Mouse (Mus musculus): ENCODE measurements around the gene Adamtsl5. TPM values are rescaled to one million over a fixed set of nuclear protein-coding genes. Genes with fewer than 3 reads are reported as not detected.

Gene Adamtsl5
- total RNA-seq (2021) (10 to 100 TPM; 71.9 to 84.5 TPM), polyA plus RNA-seq (2012; rRNA removed) (80.9 and 85.2 TPM in 2 replicates)
- long read RNA-seq, transcript Adamtsl5-201 (13 exons, 1,957 nt), result major isoform, 30 of 74 reads
- long read RNA-seq, transcript Adamtsl5-203 (12 exons, 3,520 nt), result minor isoform, 5 of 74 reads
- long read RNA-seq, partial matches to known transcripts, result 6 of 74 reads
- long read RNA-seq, other reads (novel, unspliced or antisense), result 33 of 74 reads

GRCm38 (mm10) chr10:80348244-80348781 is at the start of gene Adamtsl5:
Gene Adamtsl5, minus strand, starts transcription at chr10:80348412.
- H3K79me2 ChIP-seq (replicated peaks; ENCODE audit: control insufficient read depth, insufficient read depth, low read length), result no peaks in the 10 kb centered on the region
- peak; percentile 73 for TF ChIP-seq POLR2A (IDR thresholded peaks at IDR 0.05; ENCODE audit: insufficient read depth, low read depth, low read length)
- TF ChIP-seq CTCF (IDR thresholded peaks at IDR 0.05), result peak; percentile 99
- no peak for TF ChIP-seq EP300 (IDR thresholded peaks at IDR 0.05; ENCODE audit: insufficient read depth, low read depth, low read length)
- peak within 1 kb of the TSS; percentile 93 for H3K27ac ChIP-seq
- H3K4me1 ChIP-seq (ENCODE audit: control insufficient read depth, insufficient read depth, low read length), result peaks cover 5% of the 10 kb centered on the region; the same call in 1 of the 2 replicates
- under 1% methylated on average over 42 of the region's 42 CpGs for WGBS
- DNase-seq, result peak; percentile 88
- intact Hi-C loops (cut with DNase I), result loop anchor here (1.0 kb wide), 1 partner anchor 172 kb away; no protein-coding TSS in a partner anchor
- H3K36me3 ChIP-seq (ENCODE audit: control insufficient read depth, insufficient read depth, low read length), result peaks cover 3% of the 10 kb centered on the region; the same call in 1 of the 2 replicates
- peak within 1 kb of the TSS; percentile 57 for H3K4me3 ChIP-seq
- peak within 1 kb of the TSS; percentile 68 for H3K9ac ChIP-seq (ENCODE audit: low read depth, low read length)
- H3K27me3 ChIP-seq (ENCODE audit: control insufficient read depth, insufficient read depth, low read length), result no peaks in the 10 kb centered on the region

- WGBS, result 48% methylated on average over 8 of the region's 8 CpGs
- DNase-seq, result no peak
- TF ChIP-seq EP300 (IDR thresholded peaks at IDR 0.05; ENCODE audit: insufficient read depth, low read depth, low read length), result no peak
- TF ChIP-seq CTCF (IDR thresholded peaks at IDR 0.05), result no peak
- no peak for TF ChIP-seq POLR2A (IDR thresholded peaks at IDR 0.05; ENCODE audit: insufficient read depth, low read depth, low read length)
- intact Hi-C loops (cut with DNase I), result loop anchor here (5.0 kb wide), 1 partner anchor 35 kb away; the partner anchor contains the start of gene Tcf3
- Histone ChIP-seq H3K27me3 (ENCODE audit: control insufficient read depth, insufficient read depth, low read length) (no peaks in the 10 kb centered on the region), H3K36me3 (ENCODE audit: control insufficient read depth, insufficient read depth, low read length) (no peaks in the 10 kb centered on the region), H3K27ac (no peak overlapping the region), H3K4me3 (no peak overlapping the region), H3K4me1 (ENCODE audit: control insufficient read depth, insufficient read depth, low read length) (peaks cover 9% of the 10 kb centered on the region), H3K9ac (ENCODE audit: low read depth, low read length) (no peak overlapping the region), H3K79me2 (replicated peaks; ENCODE audit: control insufficient read depth, insufficient read depth, low read length) (peaks cover 4% of the 10 kb centered on the region)
These were observed 49.4 kb upstream of the Adamtsl5 start for GRCm38 (mm10) chr10:80397524-80398173.

GRCm38 (mm10) chr10:80396822-80397523 is 48.8 kb upstream of the Adamtsl5 start:
- Histone ChIP-seq H3K27me3 (ENCODE audit: control insufficient read depth, insufficient read depth, low read length) (no peaks in the 10 kb centered on the region), H3K4me3 (no peak overlapping the region), H3K4me1 (ENCODE audit: control insufficient read depth, insufficient read depth, low read length) (peaks cover 9% of the 10 kb centered on the region), H3K79me2 (replicated peaks; ENCODE audit: control insufficient read depth, insufficient read depth, low read length) (peaks cover 4% of the 10 kb centered on the region), H3K9ac (ENCODE audit: low read depth, low read length) (no peak overlapping the region), H3K36me3 (ENCODE audit: control insufficient read depth, insufficient read depth, low read length) (no peaks in the 10 kb centered on the region), H3K27ac (no peak overlapping the region)
- TF ChIP-seq EP300 (IDR thresholded peaks at IDR 0.05; ENCODE audit: insufficient read depth, low read depth, low read length) (no peak), CTCF (IDR thresholded peaks at IDR 0.05) (no peak), POLR2A (IDR thresholded peaks at IDR 0.05; ENCODE audit: insufficient read depth, low read depth, low read length) (no peak)
- 85% methylated on average over 11 of the region's 11 CpGs for WGBS
- intact Hi-C loops (cut with DNase I), result loop anchor here (5.0 kb wide), 1 partner anchor 35 kb away; the partner anchor contains the start of gene Tcf3
- no peak for DNase-seq

- H3K79me2 ChIP-seq (replicated peaks; ENCODE audit: control insufficient read depth, insufficient read depth, low read length), result peaks cover 4% of the 10 kb centered on the region
- no peaks in the 10 kb centered on the region for H3K27me3 ChIP-seq (ENCODE audit: control insufficient read depth, insufficient read depth, low read length)
- H3K36me3 ChIP-seq (ENCODE audit: control insufficient read depth, insufficient read depth, low read length), result no peaks in the 10 kb centered on the region
- 95% methylated on average over 35 of the region's 35 CpGs for WGBS
- H3K9ac ChIP-seq (ENCODE audit: low read depth, low read length), result no peak overlapping the region
- H3K4me1 ChIP-seq (ENCODE audit: control insufficient read depth, insufficient read depth, low read length), result peaks cover 6% of the 10 kb centered on the region
- H3K27ac ChIP-seq, result no peak overlapping the region
- H3K4me3 ChIP-seq, result no peak overlapping the region
- DNase-seq, result no peak
- intact Hi-C loops (cut with DNase I), result loop anchor here (5.0 kb wide), 1 partner anchor 37 kb away; the partner anchor contains the start of gene Tcf3
- no peak for TF ChIP-seq POLR2A (IDR thresholded peaks at IDR 0.05; ENCODE audit: insufficient read depth, low read depth, low read length)
- TF ChIP-seq EP300 (IDR thresholded peaks at IDR 0.05; ENCODE audit: insufficient read depth, low read depth, low read length), result no peak
- TF ChIP-seq CTCF (IDR thresholded peaks at IDR 0.05), result no peak
These were observed 46.9 kb upstream of the Adamtsl5 start for GRCm38 (mm10) chr10:80395025-80395627.

GRCm38 (mm10) chr10:80392687-80393086 is 44.5 kb upstream of the Adamtsl5 start:
- Histone ChIP-seq H3K4me1 (ENCODE audit: control insufficient read depth, insufficient read depth, low read length) (peaks cover 4% of the 10 kb centered on the region), H3K4me3 (no peak overlapping the region), H3K79me2 (replicated peaks; ENCODE audit: control insufficient read depth, insufficient read depth, low read length) (peaks cover 2% of the 10 kb centered on the region), H3K27ac (no peak overlapping the region), H3K36me3 (ENCODE audit: control insufficient read depth, insufficient read depth, low read length) (no peaks in the 10 kb centered on the region), H3K27me3 (ENCODE audit: control insufficient read depth, insufficient read depth, low read length) (no peaks in the 10 kb centered on the region), H3K9ac (ENCODE audit: low read depth, low read length) (no peak overlapping the region)
- 87% methylated on average over 5 of the region's 5 CpGs for WGBS
- DNase-seq, result no peak
- TF ChIP-seq POLR2A (IDR thresholded peaks at IDR 0.05; ENCODE audit: insufficient read depth, low read depth, low read length) (no peak), CTCF (IDR thresholded peaks at IDR 0.05) (no peak), EP300 (IDR thresholded peaks at IDR 0.05; ENCODE audit: insufficient read depth, low read depth, low read length) (no peak)
- intact Hi-C loops (cut with DNase I), result no loop called here
